Mouse (Mus musculus) neural tube, embryonic 14.5 days (tissue): Measurements from ENCODE around the gene Gtf2b. TPM values are rescaled to one million over a fixed set of nuclear protein-coding genes. Genes with fewer than 3 reads are reported as not detected.

ENCODE experiments used
- polyA plus RNA-seq: library from polyadenylated mRNA; unstranded; fragments of >200 nt; fragmentation: Nextera tagmentation; extraction: Ambion mirVana; gene quantifications from 2 replicates; pipeline ENCODE4 v1.2.1, GENCODE M21; 2014

Gtf2b gene
- polyA plus RNA-seq, 1 experiment from 2014 or later, result 81.6 TPM

Other genes starting within 250 kb of the Gtf2b start
- gene Gbp7, start 234.7 kb upstream of the Gtf2b start, polyA plus RNA-seq, result 1.0 and 2.4 TPM in 2 replicates
- 0.64 and 0.86 TPM in 2 replicates for gene Gbp3, start 205.0 kb upstream of the Gtf2b start, polyA plus RNA-seq
- gene Gbp2b, start 170.2 kb upstream of the Gtf2b start, polyA plus RNA-seq, result not detected in 2 replicates
- gene Gbp2, start 144.4 kb upstream of the Gtf2b start, polyA plus RNA-seq, result 0.16 and 0.54 TPM in 2 replicates
- gene Kyat3, start 64.0 kb upstream of the Gtf2b start, polyA plus RNA-seq, result 6.3 and 7.7 TPM in 2 replicates
- 23.9 and 25.5 TPM in 2 replicates for gene Pkn2, start 117.0 kb downstream of the Gtf2b start, polyA plus RNA-seq